In genomic region chr3:105078231-105078826, GRCm38 (mm10) we compare ENCODE assay signal across 9 mouse cellular contexts. TPM values are rescaled to one million over a fixed set of nuclear protein-coding genes. Genes with fewer than 3 reads are reported as not detected.
DNase-seq lines count a peak whose midpoint lies in the region; ATAC-seq and TF ChIP-seq lines count a peak whose summit lies in the region.
"Had no signal": no experiment of that assay in that cellular context is flagged by ENCODE, and none has a peak within 500 bp of the region (broad histone marks: within the 10 kb centered on the region; RNA-seq: fewer than 3 reads in every experiment).

No protein-coding gene starts in this region.

- WGBS in heart, embryonic 13.5 days, result 24% methylated on average over 7 of the region's 7 CpGs
- 16% methylated on average over 7 of the region's 7 CpGs for WGBS in kidney, embryonic 15.5 days
- 31% methylated on average over 7 of the region's 7 CpGs for WGBS in liver, embryonic 11.5 days
- WGBS in neural tube, embryonic 12.5 days, result 28% methylated on average over 7 of the region's 7 CpGs

- TF ChIP-seq CTCF in embryonic fibroblast, embryonic 13.5 days (IDR thresholded peaks at IDR 0.05; ENCODE audit: borderline replicate concordance, insufficient read depth, low read length), result peak; percentile 82

- peak; percentile 66; the same call in 1 of the 2 replicates for ATAC-seq in heart, embryonic 13.5 days (ENCODE audit: extremely low read depth, insufficient number of reproducible peaks, low FRiP score, low TSS enrichment)
- peak; percentile 93 for ATAC-seq in kidney, embryonic 15.5 days (replicated peaks; ENCODE audit: low FRiP score)
- peak; percentile 36; the same call in 1 of the 2 replicates for ATAC-seq in liver, embryonic 11.5 days (replicated peaks; ENCODE audit: low FRiP score)
- peak; percentile 90 for ATAC-seq in neural tube, embryonic 12.5 days (ENCODE audit: low FRiP score, low read depth)

- TF ChIP-seq POLR2A in embryonic fibroblast, embryonic 13.5 days (IDR thresholded peaks at IDR 0.05; ENCODE audit: low read depth, low read length), result no peak

- H3K36me3 ChIP-seq in heart, embryonic 13.5 days, result no peaks in the 10 kb centered on the region
- H3K36me3 ChIP-seq in kidney, embryonic 15.5 days, result no peaks in the 10 kb centered on the region
- H3K36me3 ChIP-seq in liver, embryonic 11.5 days (ENCODE audit: control insufficient read depth, insufficient read depth, low read length), result no peaks in the 10 kb centered on the region
- no peaks in the 10 kb centered on the region for H3K36me3 ChIP-seq in neural tube, embryonic 12.5 days

- H3K4me3 ChIP-seq in embryonic fibroblast, embryonic 13.5 days (ENCODE audit: insufficient read depth, low read length), result no peak overlapping the region
- no peak overlapping the region for H3K4me3 ChIP-seq in heart, embryonic 13.5 days
- H3K4me3 ChIP-seq in kidney, embryonic 15.5 days (replicated peaks), result no peak overlapping the region
- H3K4me3 ChIP-seq in liver, embryonic 11.5 days (ENCODE audit: low read depth, low read length), result no peak overlapping the region
- H3K4me3 ChIP-seq in neural tube, embryonic 12.5 days, result no peak overlapping the region

- peak; percentile 55 for DNase-seq in 3134 (ENCODE audit: extremely low read depth, insufficient read length, low spot score)
- DNase-seq in adrenal gland, postnatal 36 days, result peak; percentile 75 to 82
- no peak for DNase-seq in liver, embryonic 11.5 days (ENCODE audit: low spot score)
- peak; percentile 55 for DNase-seq in urinary bladder, adult 2 months (ENCODE audit: low spot score)

- H3K9ac ChIP-seq in heart, embryonic 13.5 days, result no peak overlapping the region
- H3K9ac ChIP-seq in kidney, embryonic 15.5 days, result no peak overlapping the region
- no peak overlapping the region for H3K9ac ChIP-seq in liver, embryonic 11.5 days (ENCODE audit: low read depth, low read length)
- no peak overlapping the region for H3K9ac ChIP-seq in neural tube, embryonic 12.5 days

- H3K27me3 ChIP-seq in heart, embryonic 13.5 days (replicated peaks), result 0 out of 2 replicates have a peak, but pooled peaks cover 5% of the 10 kb centered on the region
- no peaks in the 10 kb centered on the region for H3K27me3 ChIP-seq in kidney, embryonic 15.5 days
- peaks cover 3% of the 10 kb centered on the region for H3K27me3 ChIP-seq in liver, embryonic 11.5 days (replicated peaks; ENCODE audit: control insufficient read depth, insufficient read depth, low read length)
- no peaks in the 10 kb centered on the region for H3K27me3 ChIP-seq in neural tube, embryonic 12.5 days (replicated peaks)

- H3K4me2 ChIP-seq in heart, embryonic 13.5 days, result no peak overlapping the region
- no peak overlapping the region for H3K4me2 ChIP-seq in kidney, embryonic 15.5 days
- H3K4me2 ChIP-seq in liver, embryonic 11.5 days, result no peak overlapping the region
- no peak overlapping the region for H3K4me2 ChIP-seq in neural tube, embryonic 12.5 days (replicated peaks)

- no peaks in the 10 kb centered on the region for H3K9me3 ChIP-seq in heart, embryonic 13.5 days
- H3K9me3 ChIP-seq in kidney, embryonic 15.5 days (replicated peaks), result no peaks in the 10 kb centered on the region
- no peaks in the 10 kb centered on the region for H3K9me3 ChIP-seq in liver, embryonic 11.5 days (ENCODE audit: control insufficient read depth, low read length)
- no peaks in the 10 kb centered on the region for H3K9me3 ChIP-seq in neural tube, embryonic 12.5 days

- no peak overlapping the region for H3K27ac ChIP-seq in embryonic fibroblast, embryonic 13.5 days (ENCODE audit: insufficient read depth, low read length)
- H3K27ac ChIP-seq in heart, embryonic 13.5 days (replicated peaks), result no peak overlapping the region
- no peak overlapping the region for H3K27ac ChIP-seq in kidney, embryonic 15.5 days
- H3K27ac ChIP-seq in liver, embryonic 11.5 days (ENCODE audit: low read depth, low read length), result no peak overlapping the region
- no peak overlapping the region for H3K27ac ChIP-seq in neural tube, embryonic 12.5 days

- no peaks in the 10 kb centered on the region for H3K4me1 ChIP-seq in embryonic fibroblast, embryonic 13.5 days (ENCODE audit: control insufficient read depth, insufficient read depth, low read length)
- 0 out of 2 replicates have a peak, but pooled peaks cover 3% of the 10 kb centered on the region for H3K4me1 ChIP-seq in heart, embryonic 13.5 days
- no peaks in the 10 kb centered on the region for H3K4me1 ChIP-seq in kidney, embryonic 15.5 days
- no peaks in the 10 kb centered on the region for H3K4me1 ChIP-seq in liver, embryonic 11.5 days (replicated peaks; ENCODE audit: control insufficient read depth, insufficient read depth, low read length)
- H3K4me1 ChIP-seq in neural tube, embryonic 12.5 days, result no peaks in the 10 kb centered on the region

RNA-seq across cellular contexts. Expression of gene 4930564D02Rik, which starts 11.7 kb away (rescaled TPM):
- not detected for total RNA-seq in adrenal gland, postnatal 36 days (2021)
- not detected in 2 replicates for polyA plus RNA-seq in embryonic fibroblast, embryonic 13.5 days (2011; ENCODE audit: insufficient read length, low read depth, missing spikeins)
- not detected in 2 replicates for polyA plus RNA-seq in heart, embryonic 13.5 days (2015; fragmentation: Nextera tagmentation; extraction: Ambion mirVana)
- polyA plus RNA-seq in kidney, embryonic 15.5 days (2015; fragmentation: Nextera tagmentation; extraction: Ambion mirVana), result not detected in 2 replicates
- polyA plus RNA-seq in liver, embryonic 11.5 days (2014; fragmentation: Nextera tagmentation; extraction: Ambion mirVana), result not detected in 2 replicates
- not detected in 2 replicates for polyA plus RNA-seq in neural tube, embryonic 12.5 days (2016; fragmentation: Nextera tagmentation; extraction: Ambion mirVana)
- polyA plus RNA-seq in urinary bladder, adult 2 months (2012; rRNA removed), result not detected in 2 replicates
- total RNA-seq: MEL had no signal

RNA-seq across cellular contexts. Expression of gene Cttnbp2nl, which starts 25.4 kb away (rescaled TPM):
- 10 to 100 TPM; 16.2 to 26.0 TPM for total RNA-seq in adrenal gland, postnatal 36 days (2021)
- 54.8 and 74.0 TPM in 2 replicates for polyA plus RNA-seq in embryonic fibroblast, embryonic 13.5 days (2011; ENCODE audit: insufficient read length, low read depth, missing spikeins)
- polyA plus RNA-seq in heart, embryonic 13.5 days (2015; fragmentation: Nextera tagmentation; extraction: Ambion mirVana), result 24.1 and 26.8 TPM in 2 replicates
- polyA plus RNA-seq in kidney, embryonic 15.5 days (2015; fragmentation: Nextera tagmentation; extraction: Ambion mirVana), result 26.4 and 29.4 TPM in 2 replicates
- 12.1 and 12.6 TPM in 2 replicates for polyA plus RNA-seq in liver, embryonic 11.5 days (2014; fragmentation: Nextera tagmentation; extraction: Ambion mirVana)
- polyA plus RNA-seq in neural tube, embryonic 12.5 days (2016; fragmentation: Nextera tagmentation; extraction: Ambion mirVana), result 60.0 and 61.5 TPM in 2 replicates
- 4.0 and 7.9 TPM in 2 replicates for polyA plus RNA-seq in urinary bladder, adult 2 months (2012; rRNA removed)

Comparison
In these comparisons a context has a peak if more than half of its experiments do, and no peak if none do; other contexts are left out.
1. ATAC-seq: peak in every context shown above with its lines; median percentile 93 in kidney, embryonic 15.5 days; 90 in neural tube, embryonic 12.5 days; 66 in heart, embryonic 13.5 days; 36 in liver, embryonic 11.5 days.